In the genomic region with DNA sequence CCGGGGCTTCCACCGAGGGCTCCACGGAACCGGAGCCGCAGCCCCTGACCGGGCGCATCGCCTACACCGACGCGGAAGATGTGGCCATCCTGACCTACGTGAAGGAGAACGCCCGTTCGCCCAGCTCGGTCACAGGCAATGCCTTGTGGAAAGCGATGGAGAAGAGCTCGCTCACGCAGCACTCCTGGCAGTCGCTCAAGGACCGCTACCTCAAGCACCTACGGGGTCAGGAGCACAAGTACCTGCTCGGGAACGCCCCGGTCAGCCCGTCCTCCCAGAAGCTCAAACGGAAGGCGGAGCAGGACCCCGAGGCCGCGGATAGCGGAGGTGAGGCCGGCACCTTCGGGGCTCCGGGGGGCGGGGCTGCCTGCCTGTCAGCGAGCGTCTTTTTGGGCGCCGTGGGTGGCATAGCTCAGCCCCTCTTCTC, we compare ENCODE assay signal across 8 mouse cellular contexts. TPM values are rescaled to one million over a fixed set of nuclear protein-coding genes. Genes with fewer than 3 reads are reported as not detected.
A peak's percentile ranks its signal among the peaks of the same experiment; 100 is the strongest.
DNase-seq lines count a peak whose midpoint lies in the region; ATAC-seq and TF ChIP-seq lines count a peak whose summit lies in the region.

No protein-coding gene starts in this region.

- WGBS in heart, embryonic 11.5 days (ENCODE audit: insufficient replicate concordance): under 1% methylated on average over 39 of the region's 40 CpGs
- under 1% methylated on average over 39 of the region's 40 CpGs for WGBS in kidney, embryonic 14.5 days
- under 1% methylated on average over 40 of the region's 40 CpGs for WGBS in lung, adult 2 months
- WGBS in neural tube, embryonic 13.5 days: under 1% methylated on average over 40 of the region's 40 CpGs

- H3K27ac ChIP-seq in heart, embryonic 11.5 days (ENCODE audit: low read depth, low read length): peak overlapping the region; percentile 74
- H3K27ac ChIP-seq in kidney, embryonic 14.5 days (ENCODE audit: low read depth, low read length): peak overlapping the region; percentile 74
- peak overlapping the region; percentile 84 for H3K27ac ChIP-seq in neural tube, embryonic 13.5 days (replicated peaks)

- peaks cover 16% of the 10 kb centered on the region for H3K4me1 ChIP-seq in heart, embryonic 11.5 days (ENCODE audit: control insufficient read depth, insufficient read depth, low read length)
- H3K4me1 ChIP-seq in kidney, embryonic 14.5 days (ENCODE audit: control insufficient read depth, insufficient read depth, low read length): peaks cover 6% of the 10 kb centered on the region
- H3K4me1 ChIP-seq in lung, adult 2 months (ENCODE audit: control insufficient read depth, insufficient read depth, low read length): peaks cover 5% of the 10 kb centered on the region
- H3K4me1 ChIP-seq in neural tube, embryonic 13.5 days (replicated peaks): peaks cover 26% of the 10 kb centered on the region

- H3K36me3 ChIP-seq in heart, embryonic 11.5 days (ENCODE audit: control insufficient read depth, insufficient read depth, low read length): no peaks in the 10 kb centered on the region
- peaks cover 15% of the 10 kb centered on the region; the same call in 1 of the 2 replicates for H3K36me3 ChIP-seq in kidney, embryonic 14.5 days (ENCODE audit: control insufficient read depth, insufficient read depth, low read length)
- H3K36me3 ChIP-seq in neural tube, embryonic 13.5 days: peaks cover 19% of the 10 kb centered on the region

- DNase-seq in B cell, adult 2 months: peak; percentile 51 to 64
- peak; percentile 39 for DNase-seq in adipocyte (ENCODE audit: low spot score)
- DNase-seq in embryo, embryonic 10.5 days (ENCODE audit: low spot score): peak; percentile 38
- peak; percentile 58 for DNase-seq in lung, adult 2 months
- peak; percentile 4 for DNase-seq in telencephalon, adult 2 months (ENCODE audit: low read depth, low spot score)

- TF ChIP-seq POLR2A in lung, adult 2 months (IDR thresholded peaks at IDR 0.05; ENCODE audit: borderline replicate concordance, extremely low read depth, low read depth, low read length): no peak

- peak; percentile 27 for ATAC-seq in heart, embryonic 11.5 days (replicated peaks; ENCODE audit: insufficient number of reproducible peaks, low FRiP score, low TSS enrichment)
- peak; percentile 63 for ATAC-seq in kidney, embryonic 14.5 days (ENCODE audit: low FRiP score, low TSS enrichment)
- peak; percentile 61 for ATAC-seq in neural tube, embryonic 13.5 days (ENCODE audit: low read depth)

- TF ChIP-seq CTCF in lung, adult 2 months (IDR thresholded peaks at IDR 0.05; ENCODE audit: insufficient read depth, low read length): no peak

- H3K9ac ChIP-seq in heart, embryonic 11.5 days (ENCODE audit: low read depth, low read length): peak overlapping the region; percentile 88
- H3K9ac ChIP-seq in kidney, embryonic 14.5 days (ENCODE audit: low read depth, low read length): peak overlapping the region; percentile 90
- H3K9ac ChIP-seq in neural tube, embryonic 13.5 days: peak overlapping the region; percentile 95

- H3K4me2 ChIP-seq in heart, embryonic 11.5 days: peak overlapping the region; percentile 94
- H3K4me2 ChIP-seq in kidney, embryonic 14.5 days (replicated peaks; ENCODE audit: low read depth, low read length): peak overlapping the region; percentile 96
- H3K4me2 ChIP-seq in neural tube, embryonic 13.5 days: peak overlapping the region; percentile 96

- peak overlapping the region; percentile 100 for H3K4me3 ChIP-seq in heart, embryonic 11.5 days (ENCODE audit: low read depth, low read length)
- H3K4me3 ChIP-seq in kidney, embryonic 14.5 days (ENCODE audit: low read length): peak overlapping the region; percentile 93
- H3K4me3 ChIP-seq in lung, adult 2 months (replicated peaks; ENCODE audit: extremely low read depth, low read depth, low read length): peak overlapping the region; percentile 90
- H3K4me3 ChIP-seq in neural tube, embryonic 13.5 days: peak overlapping the region; percentile 99

- H3K27me3 ChIP-seq in heart, embryonic 11.5 days (ENCODE audit: control insufficient read depth, insufficient read depth, low read length): no peaks in the 10 kb centered on the region
- no peaks in the 10 kb centered on the region for H3K27me3 ChIP-seq in kidney, embryonic 14.5 days (ENCODE audit: control insufficient read depth, insufficient read depth, low read length)
- H3K27me3 ChIP-seq in neural tube, embryonic 13.5 days: no peaks in the 10 kb centered on the region

- no peaks in the 10 kb centered on the region for H3K9me3 ChIP-seq in heart, embryonic 11.5 days (replicated peaks; ENCODE audit: control insufficient read depth, low read length)
- H3K9me3 ChIP-seq in kidney, embryonic 14.5 days (ENCODE audit: control insufficient read depth, low read length): no peaks in the 10 kb centered on the region
- no peaks in the 10 kb centered on the region for H3K9me3 ChIP-seq in neural tube, embryonic 13.5 days

RNA-seq across cellular contexts. Expression of a gene that starts 0.6 kb away (rescaled TPM):
- polyA plus RNA-seq in heart, embryonic 11.5 days (2014; fragmentation: Nextera tagmentation; extraction: Ambion mirVana): 16.7 and 18.5 TPM in 2 replicates
- 23.1 and 27.6 TPM in 2 replicates for polyA plus RNA-seq in kidney, embryonic 14.5 days (2014; fragmentation: Nextera tagmentation; extraction: Ambion mirVana)
- 10.4 TPM in 2 replicates for polyA plus RNA-seq in lung, adult 2 months (2012; rRNA removed)
- polyA plus RNA-seq in neural tube, embryonic 13.5 days (2015; fragmentation: Nextera tagmentation; extraction: Ambion mirVana): 55.8 and 61.3 TPM in 2 replicates

RNA-seq across cellular contexts. Expression of a gene that starts 0.7 kb away (rescaled TPM):
- polyA plus RNA-seq in heart, embryonic 11.5 days (2014; fragmentation: Nextera tagmentation; extraction: Ambion mirVana): 176 and 181 TPM in 2 replicates
- polyA plus RNA-seq in kidney, embryonic 14.5 days (2014; fragmentation: Nextera tagmentation; extraction: Ambion mirVana): 186 and 260 TPM in 2 replicates
- polyA plus RNA-seq in lung, adult 2 months (2012; rRNA removed): 28.0 and 42.2 TPM in 2 replicates
- 167 and 179 TPM in 2 replicates for polyA plus RNA-seq in neural tube, embryonic 13.5 days (2015; fragmentation: Nextera tagmentation; extraction: Ambion mirVana)

RNA-seq across cellular contexts. Expression of a gene that starts 3.0 kb away (rescaled TPM):
- polyA plus RNA-seq in heart, embryonic 11.5 days (2014; fragmentation: Nextera tagmentation; extraction: Ambion mirVana): 0.37 TPM in 1 of 2 replicates, not detected in the other
- 0.83 and 1.2 TPM in 2 replicates for polyA plus RNA-seq in kidney, embryonic 14.5 days (2014; fragmentation: Nextera tagmentation; extraction: Ambion mirVana)
- polyA plus RNA-seq in lung, adult 2 months (2012; rRNA removed): 0.21 TPM in 1 of 2 replicates, not detected in the other
- polyA plus RNA-seq in neural tube, embryonic 13.5 days (2015; fragmentation: Nextera tagmentation; extraction: Ambion mirVana): 0.40 and 0.52 TPM in 2 replicates

RNA-seq across cellular contexts. Expression of a gene that starts 19.7 kb away (rescaled TPM):
- polyA plus RNA-seq in heart, embryonic 11.5 days (2014; fragmentation: Nextera tagmentation; extraction: Ambion mirVana): 6.1 and 7.1 TPM in 2 replicates
- 8.6 and 10.8 TPM in 2 replicates for polyA plus RNA-seq in kidney, embryonic 14.5 days (2014; fragmentation: Nextera tagmentation; extraction: Ambion mirVana)
- polyA plus RNA-seq in lung, adult 2 months (2012; rRNA removed): 2.5 and 2.7 TPM in 2 replicates
- 8.8 and 8.9 TPM in 2 replicates for polyA plus RNA-seq in neural tube, embryonic 13.5 days (2015; fragmentation: Nextera tagmentation; extraction: Ambion mirVana)

Comparison
In these comparisons a context has a peak if more than half of its experiments do, and no peak if none do; other contexts are left out.
1. Peak in every context shown above with its lines: DNase-seq, ATAC-seq, H3K4me3 ChIP-seq and H3K27ac ChIP-seq.
2. DNase-seq: peak in every context shown above with its lines; median percentile 58 in lung, adult 2 months; 58 in B cell, adult 2 months; 39 in adipocyte; 38 in embryo, embryonic 10.5 days; 4 in telencephalon, adult 2 months.